In genomic region chr16:22022122-22022521, GRCm38 (mm10) we compare ENCODE assay signal across 9 mouse cellular contexts. TPM values are rescaled to one million over a fixed set of nuclear protein-coding genes. Genes with fewer than 3 reads are reported as not detected.
DNase-seq lines count a peak whose midpoint lies in the region; ATAC-seq and TF ChIP-seq lines count a peak whose summit lies in the region.
"Had no signal": no experiment of that assay in that cellular context is flagged by ENCODE, and none has a peak within 500 bp of the region (broad histone marks: within the 10 kb centered on the region; RNA-seq: fewer than 3 reads in every experiment).

No protein-coding gene starts in this region.

- H3K27ac ChIP-seq in heart, postnatal 0 days (ENCODE audit: low read depth): no peak overlapping the region
- H3K27ac ChIP-seq in heart, embryonic 12.5 days (ENCODE audit: poor library complexity, severe bottlenecking): no peak overlapping the region
- H3K27ac ChIP-seq in hindbrain, embryonic 10.5 days: no peak overlapping the region
- H3K27ac ChIP-seq in kidney, embryonic 16.5 days (ENCODE audit: low read length): no peak overlapping the region

- H3K9ac ChIP-seq in heart, postnatal 0 days (replicated peaks; ENCODE audit: low read depth, low read length): no peak overlapping the region
- H3K9ac ChIP-seq in heart, embryonic 12.5 days: no peak overlapping the region
- no peak overlapping the region for H3K9ac ChIP-seq in kidney, embryonic 16.5 days (replicated peaks; ENCODE audit: low read length)

- peaks cover 70% of the 10 kb centered on the region for H3K36me3 ChIP-seq in heart, postnatal 0 days (replicated peaks; ENCODE audit: control insufficient read depth, insufficient read depth, low read length)
- H3K36me3 ChIP-seq in heart, embryonic 12.5 days: peaks cover 76% of the 10 kb centered on the region
- peaks cover 96% of the 10 kb centered on the region for H3K36me3 ChIP-seq in hindbrain, embryonic 10.5 days
- H3K36me3 ChIP-seq in kidney, embryonic 16.5 days (ENCODE audit: insufficient read depth, low read length): peaks cover 51% of the 10 kb centered on the region

- peak; percentile 38 for TF ChIP-seq CTCF in heart, postnatal 0 days (IDR thresholded peaks at IDR 0.05; ENCODE audit: low read depth)
- TF ChIP-seq CTCF in brain, embryonic 14.5 days (IDR thresholded peaks at IDR 0.05; ENCODE audit: borderline replicate concordance, extremely low read depth, insufficient read depth, insufficient read length): peak; percentile 42; the same call in 1 of the 2 replicates

- H3K4me3 ChIP-seq in heart, postnatal 0 days (ENCODE audit: low read depth, low read length): no peak overlapping the region
- H3K4me3 ChIP-seq in heart, embryonic 12.5 days: no peak overlapping the region
- no peak overlapping the region for H3K4me3 ChIP-seq in hindbrain, embryonic 10.5 days
- no peak overlapping the region for H3K4me3 ChIP-seq in kidney, embryonic 16.5 days (ENCODE audit: low read length)

- no peaks in the 10 kb centered on the region for H3K4me1 ChIP-seq in heart, postnatal 0 days (ENCODE audit: control insufficient read depth, insufficient read depth)
- no peaks in the 10 kb centered on the region for H3K4me1 ChIP-seq in heart, embryonic 12.5 days (replicated peaks)
- H3K4me1 ChIP-seq in hindbrain, embryonic 10.5 days (replicated peaks): no peaks in the 10 kb centered on the region
- H3K4me1 ChIP-seq in kidney, embryonic 16.5 days (ENCODE audit: insufficient read depth, low read length): no peaks in the 10 kb centered on the region

- no peak for ATAC-seq in heart, postnatal 0 days (ENCODE audit: insufficient read depth, low read depth)
- ATAC-seq in heart, embryonic 12.5 days (ENCODE audit: insufficient number of reproducible peaks, low FRiP score): no peak
- ATAC-seq in kidney, embryonic 16.5 days (ENCODE audit: low FRiP score, low TSS enrichment): no peak

- DNase-seq in heart, postnatal 0 days (ENCODE audit: low spot score): peak; percentile 5
- peak; percentile 21 for DNase-seq in right cerebral cortex, postnatal 4 days
- DNase-seq in right cerebral cortex, postnatal 10 days (ENCODE audit: low spot score in 2 of 2): no peak
- DNase-seq in brain, embryonic 14.5 days (ENCODE audit: low read depth): peak; percentile 9
- peak; percentile 23 to 30 for DNase-seq in thymus, postnatal 36 days
- no peak for DNase-seq in hindbrain, embryonic 10.5 days (ENCODE audit: low spot score)
- DNase-seq: right cerebral cortex, postnatal 25 days had no signal

- H3K9me3 ChIP-seq in heart, postnatal 0 days (replicated peaks; ENCODE audit: control insufficient read depth, low read length): 0 out of 2 replicates have a peak, but pooled peaks cover 6% of the 10 kb centered on the region
- H3K9me3 ChIP-seq in heart, embryonic 12.5 days (replicated peaks): peaks cover 4% of the 10 kb centered on the region; the same call in 1 of the 2 replicates
- H3K9me3 ChIP-seq in hindbrain, embryonic 10.5 days: peaks cover 11% of the 10 kb centered on the region
- H3K9me3 ChIP-seq in kidney, embryonic 16.5 days (ENCODE audit: low read length): peaks cover 5% of the 10 kb centered on the region; the same call in 1 of the 2 replicates

- WGBS in heart, postnatal 0 days: 98% methylated on average over 2 of the region's 2 CpGs
- WGBS in heart, embryonic 12.5 days: 97% methylated on average over 2 of the region's 2 CpGs
- WGBS in hindbrain, embryonic 10.5 days: 96% methylated on average over 2 of the region's 2 CpGs
- WGBS in kidney, embryonic 16.5 days: 96% methylated on average over 2 of the region's 2 CpGs

- no peak for TF ChIP-seq POLR2A in brain, embryonic 14.5 days (IDR thresholded peaks at IDR 0.05; ENCODE audit: borderline replicate concordance, extremely low read depth, insufficient read depth, insufficient read length, poor library complexity, severe bottlenecking)

- H3K4me2 ChIP-seq in heart, postnatal 0 days (ENCODE audit: low read depth, low read length): no peak overlapping the region
- H3K4me2 ChIP-seq in heart, embryonic 12.5 days: no peak overlapping the region
- no peak overlapping the region for H3K4me2 ChIP-seq in kidney, embryonic 16.5 days (replicated peaks; ENCODE audit: low read depth, low read length)

- H3K27me3 ChIP-seq in heart, postnatal 0 days (ENCODE audit: control insufficient read depth, insufficient read depth, low read length): no peaks in the 10 kb centered on the region
- no peaks in the 10 kb centered on the region for H3K27me3 ChIP-seq in heart, embryonic 12.5 days (replicated peaks)
- no peaks in the 10 kb centered on the region for H3K27me3 ChIP-seq in hindbrain, embryonic 10.5 days (ENCODE audit: insufficient read depth, poor library complexity, severe bottlenecking)
- no peaks in the 10 kb centered on the region for H3K27me3 ChIP-seq in kidney, embryonic 16.5 days (ENCODE audit: insufficient read depth, low read length)

- no peak for TF ChIP-seq EP300 in heart, postnatal 0 days (IDR thresholded peaks at IDR 0.05; ENCODE audit: low read depth)

RNA-seq across cellular contexts. Expression of gene Senp2, which starts 12.8 kb away (rescaled TPM):
- total RNA-seq in heart, postnatal 0 days (2014; rRNA removed; ENCODE audit: low replicate concordance): 6.2 and 14.8 TPM in 2 replicates
- 10.5 and 14.8 TPM in 2 replicates for polyA plus RNA-seq in heart, postnatal 0 days (2015; fragmentation: Nextera tagmentation; extraction: Ambion mirVana)
- 36.8 and 37.2 TPM in 2 replicates for polyA plus RNA-seq in heart, embryonic 12.5 days (2016; fragmentation: Nextera tagmentation; extraction: Ambion mirVana)
- polyA plus RNA-seq in brain, embryonic 14.5 days (2012; rRNA removed): 32.6 and 37.7 TPM in 2 replicates
- 51.9 and 65.2 TPM in 2 replicates for polyA plus RNA-seq in hindbrain, embryonic 10.5 days (2016; fragmentation: Nextera tagmentation; extraction: Ambion mirVana)
- 37.0 and 41.0 TPM in 2 replicates for polyA plus RNA-seq in kidney, embryonic 16.5 days (2015; fragmentation: Nextera tagmentation; extraction: Ambion mirVana)

RNA-seq across cellular contexts. Expression of gene Liph, which starts 26.7 kb away (rescaled TPM):
- total RNA-seq in heart, postnatal 0 days (2014; rRNA removed; ENCODE audit: low replicate concordance): 2.8 TPM in 1 of 2 replicates, not detected in the other
- polyA plus RNA-seq in heart, postnatal 0 days (2015; fragmentation: Nextera tagmentation; extraction: Ambion mirVana): 0.12 and 0.37 TPM in 2 replicates
- 0.18 and 0.27 TPM in 2 replicates for polyA plus RNA-seq in heart, embryonic 12.5 days (2016; fragmentation: Nextera tagmentation; extraction: Ambion mirVana)
- polyA plus RNA-seq in brain, embryonic 14.5 days (2012; rRNA removed): 0.35 and 0.46 TPM in 2 replicates
- 0.50 and 0.51 TPM in 2 replicates for polyA plus RNA-seq in hindbrain, embryonic 10.5 days (2016; fragmentation: Nextera tagmentation; extraction: Ambion mirVana)
- polyA plus RNA-seq in kidney, embryonic 16.5 days (2015; fragmentation: Nextera tagmentation; extraction: Ambion mirVana): 0.48 and 0.96 TPM in 2 replicates

Comparison
In these comparisons a context has a peak if more than half of its experiments do, and no peak if none do; other contexts are left out.
1. DNase-seq: peak in heart, postnatal 0 days (single experiment), right cerebral cortex, postnatal 4 days (single experiment), brain, embryonic 14.5 days (single experiment) and thymus, postnatal 36 days (2 of 2); none in right cerebral cortex, postnatal 10 days (0 of 2) and hindbrain, embryonic 10.5 days (single experiment).